Mouse (Mus musculus) brain, embryonic 14.5 days (tissue): Measurements from ENCODE around the gene Nr1i3. TPM values are rescaled to one million over a fixed set of nuclear protein-coding genes. Genes with fewer than 3 reads are reported as not detected.

Experiments used
- DNase-seq: peaks from one replicate; pipeline ENCODE4 v3.0.0-alpha.2; 2011; ENCODE audit warnings: low read depth
- CTCF ChIP-seq: fragments of 200-500 bp; IDR thresholded peaks from 2 replicates; pipeline ENCODE4 v1.5.1; 2012; ENCODE audit warnings: inconsistent platforms, mild to moderate bottlenecking, moderate library complexity, borderline replicate concordance; ENCODE audit not compliant: insufficient read depth, insufficient read length; ENCODE audit errors: extremely low read depth
- POLR2A ChIP-seq: fragments of 200-500 bp; IDR thresholded peaks from 2 replicates; pipeline ENCODE4 v1.6.1; 2012; ENCODE audit warnings: mild to moderate bottlenecking, inconsistent platforms, borderline replicate concordance; ENCODE audit not compliant: poor library complexity, insufficient read depth, insufficient read length, severe bottlenecking; ENCODE audit errors: extremely low read depth
- polyA plus RNA-seq: library from polyadenylated mRNA; depleted of rRNA; stranded (reverse); fragments of >200 nt; gene quantifications from 2 replicates; pipeline ENCODE4 v1.2.3, GENCODE M21; 2012; rRNA removed

Gene Nr1i3
- polyA plus RNA-seq, 1 experiment, result 0.03 TPM

- peak; percentile 96 for DNase-seq
- TF ChIP-seq CTCF (no peak), POLR2A (no peak)
These were observed 49.4 kb downstream of the Nr1i3 start for GRCm38 (mm10) chr1:171263185-171263611.

- DNase-seq, result no peak
- TF ChIP-seq CTCF, result no peak
- no peak for TF ChIP-seq POLR2A
These were observed 50.1 kb downstream of the Nr1i3 start for GRCm38 (mm10) chr1:171263666-171264461.

GRCm38 (mm10) chr1:171265971-171266744, 52.4 kb downstream of the Nr1i3 start:
- no peak for DNase-seq
- TF ChIP-seq CTCF (no peak), POLR2A (no peak)

DNA sequence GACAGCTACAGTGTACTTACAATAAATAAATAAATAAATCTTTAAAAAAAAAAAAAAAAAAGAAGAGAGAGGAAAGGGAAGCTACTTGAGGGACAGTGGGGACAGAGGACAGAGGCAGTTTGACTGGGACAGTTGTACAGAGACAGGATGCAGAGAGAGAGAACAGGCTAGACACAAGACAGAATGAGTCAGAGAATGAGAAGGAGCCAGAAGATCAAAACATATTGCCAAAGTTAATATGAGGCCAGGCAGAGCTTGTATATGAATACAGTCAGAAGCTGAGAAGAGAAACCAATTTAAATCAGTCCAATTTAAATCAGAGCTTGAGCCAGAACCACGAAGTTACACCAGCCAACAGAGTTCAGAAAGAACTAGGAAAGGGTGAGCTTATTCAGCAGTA, 54.6 kb downstream of the Nr1i3 start:
- DNase-seq, result no peak
- TF ChIP-seq CTCF (no peak), POLR2A (no peak)

DNA sequence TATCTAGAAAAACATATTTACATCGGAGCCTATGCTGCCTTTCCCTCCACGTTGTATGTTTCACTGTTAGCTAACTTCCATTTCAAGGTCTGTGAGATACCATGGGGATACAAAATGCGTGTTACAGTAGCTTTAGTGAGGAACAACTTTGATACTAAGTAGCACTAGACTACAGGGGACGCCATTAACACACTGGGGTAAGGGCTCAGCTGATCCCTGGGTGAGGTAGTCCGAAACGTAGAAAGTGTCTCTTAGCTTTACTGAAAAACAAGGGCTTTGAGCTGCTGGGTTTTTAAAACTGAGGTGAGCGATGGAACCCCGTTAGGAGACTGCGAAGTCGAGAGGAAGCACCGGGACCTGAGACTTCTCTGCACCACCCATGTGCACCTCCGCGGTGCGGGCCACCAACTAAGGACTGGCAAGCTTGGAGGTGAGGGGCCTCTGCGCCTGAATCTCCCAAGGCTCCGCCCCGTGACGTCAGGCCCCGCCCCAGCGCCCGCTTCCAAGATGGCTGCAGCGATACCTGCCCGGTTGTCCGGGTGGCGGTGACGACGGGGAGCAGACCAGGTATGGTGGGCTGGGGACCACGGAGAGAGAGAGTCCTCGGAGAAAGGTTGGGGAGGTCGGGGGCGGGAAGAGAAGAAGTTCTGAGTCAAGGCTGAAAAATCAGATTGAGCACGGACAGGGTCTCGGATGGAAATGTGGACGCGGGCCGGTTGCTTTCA, 56.2 kb downstream of the Nr1i3 start, which contains the start of gene B4galt3:
Gene B4galt3 (plus strand): TSS at position 481 of the 725 bp plus-strand sequence.
- peak; percentile 96 for DNase-seq
- TF ChIP-seq CTCF (no peak), POLR2A (peak; percentile 87; the same call in 1 of the 2 replicates)

Other genes starting within 250 kb of the Nr1i3 start
- gene Fcgr2b, start 237.4 kb upstream of the Nr1i3 start, polyA plus RNA-seq, result 0.86 and 1.4 TPM in 2 replicates
- gene Fcgr4, start 195.1 kb upstream of the Nr1i3 start, polyA plus RNA-seq, result 0.34 and 0.38 TPM in 2 replicates
- 4.9 and 7.4 TPM in 2 replicates for gene Fcgr3, start 149.0 kb upstream of the Nr1i3 start, polyA plus RNA-seq
- 9.8 and 16.7 TPM in 2 replicates for gene Cfap126, start 100.1 kb upstream of the Nr1i3 start, polyA plus RNA-seq
- 272 and 337 TPM in 2 replicates for gene Sdhc, start 63.4 kb upstream of the Nr1i3 start, polyA plus RNA-seq
- gene Mpz, start 63.3 kb upstream of the Nr1i3 start, polyA plus RNA-seq, result 1.1 and 5.1 TPM in 2 replicates
- 10.0 and 22.6 TPM in 2 replicates for gene Pcp4l1, start 17.7 kb upstream of the Nr1i3 start, polyA plus RNA-seq
- gene Tomm40l, start 8.5 kb downstream of the Nr1i3 start, polyA plus RNA-seq, result 35.8 and 38.1 TPM in 2 replicates
- gene Apoa2, start 11.1 kb downstream of the Nr1i3 start, polyA plus RNA-seq, result 2.7 and 3.7 TPM in 2 replicates
- gene Fcer1g, start 20.4 kb downstream of the Nr1i3 start, polyA plus RNA-seq, result 16.5 and 18.2 TPM in 2 replicates
- 4.1 and 4.6 TPM in 2 replicates for gene Adamts4, start 36.5 kb downstream of the Nr1i3 start, polyA plus RNA-seq
- 130 and 153 TPM in 2 replicates for gene Ndufs2, start 37.4 kb downstream of the Nr1i3 start, polyA plus RNA-seq
- 101 and 122 TPM in 2 replicates for gene B4galt3, start 56.4 kb downstream of the Nr1i3 start, polyA plus RNA-seq
- gene Ppox, start 67.2 kb downstream of the Nr1i3 start, polyA plus RNA-seq, result 70.7 and 111 TPM in 2 replicates
- 110 and 136 TPM in 2 replicates for gene Usp21, start 74.0 kb downstream of the Nr1i3 start, polyA plus RNA-seq
- gene Ufc1, start 81.1 kb downstream of the Nr1i3 start, polyA plus RNA-seq, result 52.7 and 63.1 TPM in 2 replicates
- gene Dedd, start 115.2 kb downstream of the Nr1i3 start, polyA plus RNA-seq, result 62.1 and 63.5 TPM in 2 replicates
- 57.0 and 73.1 TPM in 2 replicates for gene Nit1, start 131.7 kb downstream of the Nr1i3 start, polyA plus RNA-seq
- 45.5 and 90.3 TPM in 2 replicates for gene Pfdn2, start 131.7 kb downstream of the Nr1i3 start, polyA plus RNA-seq
- 3.1 and 3.7 TPM in 2 replicates for gene Klhdc9, start 146.8 kb downstream of the Nr1i3 start, polyA plus RNA-seq
- gene Nectin4, start 156.1 kb downstream of the Nr1i3 start, polyA plus RNA-seq, result 1.9 and 2.8 TPM in 2 replicates
- gene Arhgap30, start 175.0 kb downstream of the Nr1i3 start, polyA plus RNA-seq, result 0.47 and 0.52 TPM in 2 replicates
- gene Usf1, start 197.3 kb downstream of the Nr1i3 start, polyA plus RNA-seq, result 242 and 259 TPM in 2 replicates
- 4.6 and 7.2 TPM in 2 replicates for gene Tstd1, start 204.9 kb downstream of the Nr1i3 start, polyA plus RNA-seq
- gene F11r, start 223.6 kb downstream of the Nr1i3 start, polyA plus RNA-seq, result 3.9 and 7.3 TPM in 2 replicates